Mouse (Mus musculus): ENCODE measurements around the gene Jag2. TPM values are rescaled to one million over a fixed set of nuclear protein-coding genes. Genes with fewer than 3 reads are reported as not detected.
A peak's percentile ranks its signal among the peaks of the same experiment; 100 is the strongest.

Jag2 gene
- polyA plus RNA-seq, 1 experiment: 51.8 TPM

DNA sequence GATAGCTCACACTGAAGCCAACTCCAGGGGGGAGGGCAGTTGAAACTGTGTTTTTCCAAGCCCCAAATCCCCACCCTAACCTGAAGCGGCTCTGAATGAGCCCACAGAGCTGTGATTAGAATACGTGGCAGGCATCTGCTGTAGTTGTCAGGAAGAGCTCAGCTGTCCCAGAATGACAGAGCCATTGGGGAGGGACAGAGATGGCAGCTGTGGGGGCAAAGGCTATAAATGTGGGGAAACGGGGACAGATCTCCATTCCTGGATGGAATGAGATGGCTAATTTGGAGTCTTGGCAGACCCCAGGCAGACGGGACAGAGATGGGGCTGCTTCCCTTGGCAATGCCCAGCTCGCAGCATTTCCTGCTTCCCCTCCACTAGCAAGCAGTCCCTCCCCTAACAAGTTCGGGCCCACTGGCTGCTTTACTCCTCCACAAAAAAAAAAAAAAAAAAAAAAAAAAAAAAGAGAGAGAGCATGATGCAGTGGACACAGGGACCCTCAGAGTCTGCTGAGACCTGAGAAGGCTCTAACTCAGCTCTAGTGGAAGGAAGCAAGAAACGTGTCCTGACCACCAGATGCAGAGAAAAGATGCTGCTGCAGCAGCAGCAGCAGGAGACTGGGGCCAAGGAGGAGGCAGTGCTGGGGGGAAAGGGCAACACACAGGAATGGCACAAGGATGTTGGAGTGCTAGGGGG is 21.7 kb upstream of the Jag2 start:
- no peaks in the 10 kb centered on the region for H3K79me2 ChIP-seq (ENCODE audit: control insufficient read depth, insufficient read depth)
- peak in 2 of 3 experiments; percentile 9 to 60 for TF ChIP-seq MYOD1 (IDR thresholded peaks at IDR 0.05; ENCODE audit: control insufficient read depth in 1 of 3, insufficient read length in 2 of 3, low read depth in 2 of 3)
- peak; percentile 11 for TF ChIP-seq TCF12 (IDR thresholded peaks at IDR 0.05; ENCODE audit: insufficient read depth, poor library complexity, severe bottlenecking)
- no peak for TF ChIP-seq SRF (IDR thresholded peaks at IDR 0.05; ENCODE audit: control insufficient read depth, insufficient read length, low read depth)
- TF ChIP-seq MYOG (IDR thresholded peaks at IDR 0.05; ENCODE audit: control insufficient read depth in 1 of 3, insufficient read depth in 1 of 3, insufficient read length in 2 of 3, low read depth in 2 of 3): peak in 2 of 3 experiments; percentile 10 to 61
- TF ChIP-seq POLR2AphosphoS2 (IDR thresholded peaks at IDR 0.05; ENCODE audit: insufficient read length, low read depth): no peak
- H3K36me3 ChIP-seq (ENCODE audit: control insufficient read depth, insufficient read depth): no peaks in the 10 kb centered on the region
- H3K4me3 ChIP-seq: peak overlapping the region; percentile 32
- H3ac ChIP-seq (ENCODE audit: control insufficient read depth, insufficient read length): no peak overlapping the region
- peak overlapping the region; percentile 84 for H3K4me2 ChIP-seq (ENCODE audit: low read depth)
- H3K27me3 ChIP-seq (ENCODE audit: control insufficient read depth, insufficient read depth, insufficient read length): no peaks in the 10 kb centered on the region

- H3K36me3 ChIP-seq (ENCODE audit: control insufficient read depth, insufficient read depth): no peaks in the 10 kb centered on the region
- peak overlapping the region; percentile 7 for H3ac ChIP-seq (ENCODE audit: control insufficient read depth, insufficient read length)
- H3K27me3 ChIP-seq (ENCODE audit: control insufficient read depth, insufficient read depth, insufficient read length): no peaks in the 10 kb centered on the region
- no peaks in the 10 kb centered on the region for H3K79me2 ChIP-seq (ENCODE audit: control insufficient read depth, insufficient read depth)
- peak overlapping the region; percentile 84 for H3K4me2 ChIP-seq (ENCODE audit: low read depth)
- peak overlapping the region; percentile 32 for H3K4me3 ChIP-seq
- TF ChIP-seq POLR2A (IDR thresholded peaks at IDR 0.05; ENCODE audit: insufficient read length, low read depth) (peak; percentile 1), POLR2AphosphoS2 (IDR thresholded peaks at IDR 0.05; ENCODE audit: insufficient read length, low read depth) (no peak)
Observed at GRCm38 (mm10) chr12:112950761-112951129, 21.2 kb upstream of the Jag2 start.

DNA sequence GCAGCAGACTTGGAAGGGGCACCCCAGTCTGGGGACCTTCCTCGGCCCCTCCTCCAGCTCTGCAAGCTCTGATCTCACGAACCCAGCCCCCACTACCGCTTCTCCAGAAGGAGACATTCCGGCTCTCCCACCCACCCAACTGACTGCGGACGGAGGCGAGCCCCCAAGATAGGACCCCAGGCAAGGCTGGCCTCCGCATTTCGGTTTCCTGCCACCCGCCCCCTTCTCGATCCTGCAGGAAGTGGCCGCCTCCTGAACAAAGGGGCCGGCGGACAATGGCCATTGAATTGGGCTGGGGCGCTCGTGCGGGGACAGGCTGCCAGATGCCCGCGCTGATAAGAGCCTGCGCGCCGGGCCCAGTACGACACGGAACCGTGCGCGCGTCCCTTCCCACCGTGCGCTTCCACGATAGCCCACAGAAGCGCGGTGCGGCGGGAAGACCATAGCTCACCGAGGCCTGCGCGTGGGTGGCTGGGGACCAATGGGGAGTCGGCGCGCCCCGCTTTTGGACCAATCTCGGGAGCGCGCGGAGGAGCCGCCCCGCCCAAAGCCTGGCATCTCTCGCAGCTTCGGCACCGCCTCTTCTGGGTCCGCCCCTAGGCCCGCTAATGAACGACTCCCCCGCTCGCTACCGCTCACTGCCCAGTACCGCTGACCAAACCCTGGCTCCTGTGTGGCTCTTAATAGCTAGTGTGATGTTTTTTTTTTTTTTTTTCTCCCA is 20.6 kb upstream of the Jag2 start:
- TF ChIP-seq POLR2A (IDR thresholded peaks at IDR 0.05; ENCODE audit: insufficient read length, low read depth): peak; percentile 83
- TF ChIP-seq USF1 (IDR thresholded peaks at IDR 0.05; ENCODE audit: low read depth): no peak
- peak; percentile 94 for TF ChIP-seq POLR2AphosphoS2 (IDR thresholded peaks at IDR 0.05; ENCODE audit: insufficient read length, low read depth)
- H3K27me3 ChIP-seq (ENCODE audit: control insufficient read depth, insufficient read depth, insufficient read length): no peaks in the 10 kb centered on the region
- H3ac ChIP-seq (ENCODE audit: control insufficient read depth, insufficient read length): peak overlapping the region; percentile 7
- no peaks in the 10 kb centered on the region for H3K36me3 ChIP-seq (ENCODE audit: control insufficient read depth, insufficient read depth)
- peak overlapping the region; percentile 32 for H3K4me3 ChIP-seq
- no peaks in the 10 kb centered on the region for H3K79me2 ChIP-seq (ENCODE audit: control insufficient read depth, insufficient read depth)
- peak overlapping the region; percentile 84 for H3K4me2 ChIP-seq (ENCODE audit: low read depth)

- Histone ChIP-seq H3K4me2 (ENCODE audit: low read depth) (no peak overlapping the region), H3K79me2 (ENCODE audit: control insufficient read depth, insufficient read depth) (no peaks in the 10 kb centered on the region), H3ac (ENCODE audit: control insufficient read depth, insufficient read length) (no peak overlapping the region), H3K27me3 (ENCODE audit: control insufficient read depth, insufficient read depth, insufficient read length) (no peaks in the 10 kb centered on the region), H3K4me3 (no peak overlapping the region), H3K36me3 (ENCODE audit: control insufficient read depth, insufficient read depth) (no peaks in the 10 kb centered on the region)
- TF ChIP-seq REST (IDR thresholded peaks at IDR 0.05; ENCODE audit: insufficient read depth, insufficient read length): no peak
Observed at GRCm38 (mm10) chr12:112947307-112947706, 17.7 kb upstream of the Jag2 start.

DNA sequence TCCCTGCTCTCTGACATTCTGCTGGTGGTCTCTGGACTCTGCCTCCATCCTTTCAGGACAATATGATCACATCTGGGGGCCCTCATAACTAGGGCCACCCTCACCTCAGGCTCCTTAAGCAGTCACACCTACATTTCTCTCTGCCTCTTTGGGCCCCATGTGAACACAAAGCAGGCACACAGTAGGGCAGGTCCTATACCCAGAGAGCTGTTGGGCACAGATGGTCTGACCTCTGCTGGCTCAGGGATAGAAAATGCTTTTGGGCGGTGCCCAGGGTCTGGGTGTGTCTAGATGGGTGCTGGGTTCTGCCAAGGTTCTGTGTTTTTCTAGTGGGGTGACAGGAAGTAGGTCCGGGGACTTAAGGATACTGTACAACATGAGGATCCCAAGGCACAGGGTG is 14.1 kb upstream of the Jag2 start:
- Histone ChIP-seq H3K36me3 (ENCODE audit: control insufficient read depth, insufficient read depth) (no peaks in the 10 kb centered on the region), H3ac (ENCODE audit: control insufficient read depth, insufficient read length) (no peak overlapping the region), H3K27me3 (ENCODE audit: control insufficient read depth, insufficient read depth, insufficient read length) (no peaks in the 10 kb centered on the region), H3K79me2 (ENCODE audit: control insufficient read depth, insufficient read depth) (no peaks in the 10 kb centered on the region), H3K4me2 (ENCODE audit: low read depth) (no peak overlapping the region), H3K4me3 (no peak overlapping the region)
- TF ChIP-seq MYOD1 (IDR thresholded peaks at IDR 0.05; ENCODE audit: control insufficient read depth in 1 of 3, insufficient read length in 2 of 3, low read depth in 2 of 3): no peak
- TF ChIP-seq CEBPB (IDR thresholded peaks at IDR 0.05; ENCODE audit: insufficient read depth, poor library complexity, severe bottlenecking): no peak
- TF ChIP-seq MYOG (IDR thresholded peaks at IDR 0.05; ENCODE audit: control insufficient read depth in 1 of 3, insufficient read depth in 1 of 3, insufficient read length in 2 of 3, low read depth in 2 of 3): no peak
- no peak for TF ChIP-seq POLR2A (IDR thresholded peaks at IDR 0.05; ENCODE audit: insufficient read length, low read depth)
- no peak for TF ChIP-seq MAX (IDR thresholded peaks at IDR 0.05; ENCODE audit: low read depth)
- no peak for TF ChIP-seq USF1 (IDR thresholded peaks at IDR 0.05; ENCODE audit: low read depth)
